Mouse (Mus musculus) forebrain, embryonic 16.5 days (tissue): ENCODE results near the gene Trmt10a. TPM values are rescaled to one million over a fixed set of nuclear protein-coding genes. Genes with fewer than 3 reads are reported as not detected.

Source experiments
- ATAC-seq: fragments of 200-750 bp; cut with Nextera tagmentation; 2 replicates; pipeline ENCODE4 v1.8.0; 2017; ENCODE audit warnings: mild to moderate bottlenecking, moderate library complexity
- H3K27ac ChIP-seq: fragments of 300-500 bp; sonication (generic); 2 replicates; pipeline ENCODE4 v1.5.1; 2014; ENCODE audit warnings: low read length, control low read depth
- H3K27me3 ChIP-seq: fragments of 300-500 bp; sonication (generic); replicated peaks from 2 replicates; pipeline ENCODE4 v1.6.1; 2014; ENCODE audit warnings: low read length; ENCODE audit not compliant: control insufficient read depth, insufficient read depth
- H3K36me3 ChIP-seq: fragments of 300-500 bp; sonication (generic); 2 replicates; pipeline ENCODE4 v1.6.1; 2014; ENCODE audit not compliant: control insufficient read depth, insufficient read depth
- H3K4me1 ChIP-seq: fragments of 300-500 bp; sonication (generic); replicated peaks from 2 replicates; pipeline ENCODE4 v1.6.1; 2014; ENCODE audit warnings: low read length; ENCODE audit not compliant: control insufficient read depth, insufficient read depth
- H3K4me2 ChIP-seq: fragments of 300-500 bp; sonication (generic); 2 replicates; pipeline ENCODE4 v1.6.1; 2014; ENCODE audit warnings: mild to moderate bottlenecking, low read length, control low read depth
- H3K4me3 ChIP-seq: fragments of 300-500 bp; sonication (generic); replicated peaks from 2 replicates; pipeline ENCODE4 v1.5.1; 2014; ENCODE audit warnings: mild to moderate bottlenecking, low read length, control low read depth
- H3K9ac ChIP-seq: fragments of 300-500 bp; sonication (generic); replicated peaks from 2 replicates; pipeline ENCODE4 v1.6.1; 2014; ENCODE audit warnings: low read depth, low read length, control low read depth
- H3K9me3 ChIP-seq: fragments of 300-500 bp; sonication (generic); 2 replicates; pipeline ENCODE4 v1.6.1; 2016; ENCODE audit warnings: low read length; ENCODE audit not compliant: control insufficient read depth
- WGBS: fragments of 180-500 bp; shearing (Covaris S2); extraction: QIAGEN DNeasy Blood & Tissue Kit; methylation state at CpG from one replicate; pipeline ENCODE4 v1.1.7; 2014; 5-methylcytosine and 5-hydroxymethylcytosine counted together
- polyA plus RNA-seq: library from polyadenylated mRNA; unstranded; fragments of >200 nt; fragmentation: Nextera tagmentation; extraction: Ambion mirVana; gene quantifications from 2 replicates; pipeline ENCODE4 v1.2.1, GENCODE M21; 2015

The Trmt10a gene
- polyA plus RNA-seq, 1 experiment from 2014 or later, result 7.2 TPM

DNA sequence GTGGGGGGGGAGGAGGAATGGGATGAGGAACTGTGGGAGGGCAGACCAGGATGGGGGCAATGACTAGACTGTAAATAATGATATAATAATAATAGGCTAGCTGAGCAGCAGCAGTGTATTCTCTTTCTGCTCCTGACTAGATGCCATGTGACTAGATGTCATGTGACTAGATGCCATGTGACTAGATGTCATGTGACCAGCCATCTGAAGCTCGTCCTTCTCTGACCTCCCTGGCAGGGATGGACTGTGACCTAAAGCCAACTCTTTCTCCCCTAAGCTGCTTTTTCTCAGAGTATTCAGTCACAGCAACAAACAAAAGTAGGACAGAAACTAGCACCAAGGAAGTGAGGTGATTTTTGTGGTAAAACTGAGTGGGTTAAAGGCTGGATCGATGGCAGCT lies 38.8 kb downstream of the Trmt10a start:
- no peaks in the 10 kb centered on the region for H3K9me3 ChIP-seq
- H3K36me3 ChIP-seq, result no peaks in the 10 kb centered on the region
- no peak overlapping the region for H3K4me2 ChIP-seq
- H3K4me1 ChIP-seq, result no peaks in the 10 kb centered on the region
- H3K27ac ChIP-seq, result no peak overlapping the region
- ATAC-seq, result no peak
- no peak overlapping the region for H3K4me3 ChIP-seq
- H3K27me3 ChIP-seq, result no peaks in the 10 kb centered on the region
- WGBS, result 94% methylated on average over 2 of the region's 2 CpGs
- no peak overlapping the region for H3K9ac ChIP-seq

DNA sequence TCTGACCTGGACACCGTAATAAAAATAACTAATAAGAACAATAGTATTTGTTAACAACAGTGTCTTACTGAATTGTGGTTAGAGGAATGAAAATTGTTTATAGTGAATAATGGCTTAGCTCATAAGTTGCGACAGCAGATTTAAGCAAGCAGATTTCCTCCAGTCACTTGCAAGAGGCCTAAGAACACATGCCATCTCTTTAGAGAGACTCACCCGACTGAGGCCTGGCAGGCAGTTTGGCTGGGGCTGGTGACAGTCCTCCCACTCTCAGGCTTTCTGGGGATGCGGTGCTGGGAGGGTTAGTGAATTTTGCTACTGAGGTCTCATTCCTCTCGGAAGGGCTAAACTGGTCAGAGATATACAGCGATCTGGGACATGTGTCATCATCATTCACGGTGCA lies 40.1 kb downstream of the Trmt10a start:
- Histone ChIP-seq H3K27ac (no peak overlapping the region), H3K36me3 (no peaks in the 10 kb centered on the region), H3K9me3 (no peaks in the 10 kb centered on the region), H3K4me1 (no peaks in the 10 kb centered on the region), H3K4me3 (no peak overlapping the region), H3K9ac (no peak overlapping the region), H3K4me2 (no peak overlapping the region), H3K27me3 (no peaks in the 10 kb centered on the region)
- ATAC-seq, result no peak
- WGBS, result 89% methylated on average over 7 of the region's 7 CpGs

DNA sequence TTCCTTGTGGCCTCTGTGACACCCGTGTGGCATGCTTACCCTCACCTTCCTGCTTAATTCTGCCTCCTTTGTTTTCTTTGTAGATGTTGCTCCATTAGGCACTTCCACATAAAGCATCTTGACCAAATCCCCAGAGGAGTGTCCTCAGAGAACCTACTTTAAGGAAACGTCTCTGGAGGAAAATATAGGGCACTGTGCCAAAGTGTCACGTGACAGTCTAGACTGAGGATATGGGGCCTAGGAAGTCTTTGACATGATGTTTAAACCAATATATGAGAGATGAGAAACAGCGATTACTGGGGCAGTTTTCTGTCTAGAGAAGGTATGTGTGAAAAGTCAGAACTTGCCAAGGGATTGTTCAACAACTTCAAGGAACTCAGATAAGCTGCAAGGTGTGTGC lies 42.0 kb downstream of the Trmt10a start:
- no peaks in the 10 kb centered on the region for H3K27me3 ChIP-seq
- H3K9me3 ChIP-seq, result no peaks in the 10 kb centered on the region
- H3K9ac ChIP-seq, result no peak overlapping the region
- H3K36me3 ChIP-seq, result no peaks in the 10 kb centered on the region
- H3K4me3 ChIP-seq, result no peak overlapping the region
- H3K4me1 ChIP-seq, result no peaks in the 10 kb centered on the region
- no peak overlapping the region for H3K27ac ChIP-seq
- no peak overlapping the region for H3K4me2 ChIP-seq
- WGBS, result 57% methylated on average over 4 of the region's 4 CpGs
- ATAC-seq, result no peak

- H3K4me1 ChIP-seq, result no peaks in the 10 kb centered on the region
Observed at GRCm38 (mm10) chr3:138185995-138186930, 43.0 kb downstream of the Trmt10a start.

GRCm38 (mm10) chr3:138192260-138192659 lies 49.0 kb downstream of the Trmt10a start:
- H3K4me1 ChIP-seq, result no peaks in the 10 kb centered on the region
- 90% methylated on average over 7 of the region's 7 CpGs for WGBS
- ATAC-seq, result no peak
- H3K36me3 ChIP-seq, result no peaks in the 10 kb centered on the region
- no peak overlapping the region for H3K27ac ChIP-seq
- no peak overlapping the region for H3K9ac ChIP-seq
- no peaks in the 10 kb centered on the region for H3K9me3 ChIP-seq
- H3K27me3 ChIP-seq, result no peaks in the 10 kb centered on the region
- no peak overlapping the region for H3K4me3 ChIP-seq
- H3K4me2 ChIP-seq, result no peak overlapping the region

More at GRCm38 (mm10) chr3:138185995-138186930, 43.0 kb downstream of the Trmt10a start:
- H3K4me2 ChIP-seq, result no peak overlapping the region
- WGBS, result 93% methylated on average over 26 of the region's 26 CpGs
- no peaks in the 10 kb centered on the region for H3K9me3 ChIP-seq
- no peak for ATAC-seq
- no peaks in the 10 kb centered on the region for H3K36me3 ChIP-seq
- H3K9ac ChIP-seq, result no peak overlapping the region
- no peaks in the 10 kb centered on the region for H3K27me3 ChIP-seq
- H3K27ac ChIP-seq, result no peak overlapping the region
- no peak overlapping the region for H3K4me3 ChIP-seq

GRCm38 (mm10) chr3:138193683-138194302 lies 50.5 kb downstream of the Trmt10a start, which contains the start of gene 4930579F01Rik:
TSS of gene 4930579F01Rik (minus strand) at chr3:138193825.
- Histone ChIP-seq H3K36me3 (no peaks in the 10 kb centered on the region), H3K4me3 (no peak within 1 kb of the TSS), H3K27me3 (no peaks in the 10 kb centered on the region), H3K9me3 (no peaks in the 10 kb centered on the region), H3K4me1 (no peaks in the 10 kb centered on the region), H3K9ac (no peak within 1 kb of the TSS), H3K27ac (no peak within 1 kb of the TSS), H3K4me2 (no peak within 1 kb of the TSS)
- 84% methylated on average over 15 of the region's 15 CpGs for WGBS
- no peak for ATAC-seq

DNA sequence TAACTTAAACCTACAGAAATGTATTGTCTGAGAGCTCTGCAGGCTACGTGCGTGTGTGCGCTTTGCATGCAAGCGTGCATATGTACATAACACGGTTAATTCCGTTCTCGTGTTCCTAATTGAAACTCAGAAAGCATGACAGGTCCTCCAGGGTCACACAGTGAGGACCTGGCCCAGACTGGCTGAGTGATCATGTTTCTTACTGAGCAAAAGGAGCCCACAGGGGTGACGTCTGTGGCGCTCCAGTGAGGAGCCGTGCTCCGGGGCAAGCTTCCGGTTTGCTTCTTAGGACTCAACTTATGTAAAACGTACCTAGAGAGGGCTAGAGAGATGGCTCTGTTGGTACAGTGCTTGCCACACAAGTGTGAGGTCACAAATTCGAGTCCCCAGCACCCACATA lies 53.8 kb downstream of the Trmt10a start:
- no peaks in the 10 kb centered on the region for H3K9me3 ChIP-seq
- no peak overlapping the region for H3K4me2 ChIP-seq
- H3K27ac ChIP-seq, result no peak overlapping the region
- no peaks in the 10 kb centered on the region for H3K36me3 ChIP-seq
- WGBS, result 80% methylated on average over 14 of the region's 14 CpGs
- no peaks in the 10 kb centered on the region for H3K27me3 ChIP-seq
- H3K4me3 ChIP-seq, result no peak overlapping the region
- no peaks in the 10 kb centered on the region for H3K4me1 ChIP-seq
- H3K9ac ChIP-seq, result no peak overlapping the region
- no peak for ATAC-seq

- no peaks in the 10 kb centered on the region for H3K9me3 ChIP-seq
- no peaks in the 10 kb centered on the region for H3K36me3 ChIP-seq
- H3K4me2 ChIP-seq, result no peak overlapping the region
- 61% methylated on average over 9 of the region's 9 CpGs for WGBS
- no peak overlapping the region for H3K9ac ChIP-seq
- H3K27me3 ChIP-seq, result no peaks in the 10 kb centered on the region
- no peaks in the 10 kb centered on the region for H3K4me1 ChIP-seq
- no peak overlapping the region for H3K27ac ChIP-seq
- ATAC-seq, result no peak
- H3K4me3 ChIP-seq, result no peak overlapping the region
Observed at GRCm38 (mm10) chr3:138197556-138197955, 54.3 kb downstream of the Trmt10a start.

- no peaks in the 10 kb centered on the region for H3K27me3 ChIP-seq
- no peaks in the 10 kb centered on the region for H3K9me3 ChIP-seq
- peak overlapping the region; percentile 58 for H3K4me2 ChIP-seq
- 24% methylated on average over 20 of the region's 20 CpGs for WGBS
- ATAC-seq, result peak; percentile 99
- no peaks in the 10 kb centered on the region for H3K4me1 ChIP-seq
- H3K36me3 ChIP-seq, result no peaks in the 10 kb centered on the region
- H3K27ac ChIP-seq, result no peak overlapping the region
- H3K4me3 ChIP-seq, result peak overlapping the region; percentile 37
- peak overlapping the region; percentile 67 for H3K9ac ChIP-seq
Observed at GRCm38 (mm10) chr3:138197973-138198721, 54.9 kb downstream of the Trmt10a start.
